Mouse (Mus musculus): ENCODE measurements around the gene Gm49361. TPM values are rescaled to one million over a fixed set of nuclear protein-coding genes. Genes with fewer than 3 reads are reported as not detected.

Gene Gm49361
- total and polyA plus RNA-seq, 3 experiments: not detected

DNA sequence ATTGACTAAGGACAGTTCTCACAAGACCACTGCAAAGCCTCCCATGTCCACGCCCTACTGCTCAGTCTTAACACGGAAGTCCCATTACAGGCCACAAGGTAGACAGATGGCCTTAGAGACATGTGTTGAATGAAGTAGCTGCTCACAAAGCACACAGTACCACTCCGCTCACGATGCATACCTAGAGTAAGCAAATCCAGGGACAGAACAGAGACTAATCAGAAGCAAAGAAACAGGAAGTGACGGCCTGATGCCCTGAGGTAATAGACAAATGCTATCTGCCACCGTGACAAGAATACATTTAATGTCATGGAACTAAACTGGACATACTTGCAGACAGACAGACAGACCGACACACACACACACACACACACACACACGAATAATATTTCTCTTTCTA, 5.3 kb downstream of the Gm49361 start:
- Histone ChIP-seq H3K79me2 (replicated peaks; ENCODE audit: control insufficient read depth, extremely low read depth, insufficient read depth, poor library complexity, severe bottlenecking) (no peaks in the 10 kb centered on the region), H3K27ac (ENCODE audit: insufficient read depth, low read depth) (no peak overlapping the region), H3K9ac (ENCODE audit: insufficient read depth, low read depth) (no peak overlapping the region), H3K4me3 (replicated peaks in 1 of 3; ENCODE audit: low read depth in 2 of 3, low read length in 2 of 3, poor library complexity in 1 of 3) (no peak overlapping the region), H3K36me3 (replicated peaks in 1 of 2; ENCODE audit: control insufficient read depth in 1 of 2, insufficient read depth in 1 of 2, low read length in 1 of 2) (no peaks in the 10 kb centered on the region), H3K4me1 (ENCODE audit: control insufficient read depth in 1 of 2, insufficient read depth in 2 of 2) (peaks cover 0 to 17% of the 10 kb centered on the region in 2 experiments; a peak in 2 of 4 replicates), H3K4me2 (ENCODE audit: insufficient read depth, low read depth, poor library complexity, severe bottlenecking) (no peak overlapping the region), H3K9me3 (replicated peaks; ENCODE audit: low read length) (no peaks in the 10 kb centered on the region), H3K27me3 (replicated peaks) (peaks cover 31% of the 10 kb centered on the region)
- in situ Hi-C loops (cut with MboI; ENCODE audit: low pct_ligation_motif_present, low pct_unique_long_range_greater_than_20kb, low sequenced_read_pairs): no loop called here
- dilution Hi-C loops (cut with MboI; ENCODE audit: extremely low pct_ligation_motif_present, extremely low pct_unique_long_range_greater_than_20kb, low sequenced_read_pairs): no loop called here
- DNase-seq (ENCODE audit: extremely low read depth): no peak
- TF ChIP-seq ETS1 (conservative IDR thresholded peaks at IDR 0.05; ENCODE audit: low read depth, low read length): no peak
- no peak for TF ChIP-seq MEF2A (IDR thresholded peaks at IDR 0.05; ENCODE audit: borderline replicate concordance, low read depth, low read length)

DNA sequence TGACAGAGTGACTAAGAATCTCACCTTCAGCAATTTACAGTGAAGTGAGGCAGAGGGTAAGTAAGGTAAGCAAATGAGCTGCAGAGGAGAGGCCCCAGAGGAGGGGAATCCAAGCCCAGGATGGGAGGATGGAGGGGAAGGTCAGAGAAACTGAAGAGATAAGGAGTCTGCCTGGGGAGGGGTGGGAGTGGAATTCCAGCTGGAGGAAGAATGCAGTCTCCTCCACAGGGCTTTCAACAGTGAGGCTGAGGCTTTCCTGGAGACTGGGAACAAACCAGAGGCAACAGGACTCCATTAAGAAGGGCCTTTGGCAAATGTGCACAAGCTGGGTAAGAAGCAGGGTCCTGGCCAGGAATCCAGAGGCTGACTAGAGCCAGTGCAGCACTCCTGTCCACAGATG, 8.8 kb downstream of the Gm49361 start:
- DNase-seq (ENCODE audit: extremely low read depth): no peak
- no peak overlapping the region for H3K4me2 ChIP-seq (ENCODE audit: insufficient read depth, low read depth, poor library complexity, severe bottlenecking)
- H3K9ac ChIP-seq (ENCODE audit: insufficient read depth, low read depth): no peak overlapping the region
- peaks cover 1% of the 10 kb centered on the region for H3K27me3 ChIP-seq (replicated peaks)
- no peak for TF ChIP-seq IRF4 (IDR thresholded peaks at IDR 0.05; ENCODE audit: low read depth, low read length)
- no peak for TF ChIP-seq CTCF (conservative IDR thresholded peaks at IDR 0.05 in 1 of 2, IDR thresholded peaks at IDR 0.05 in 1 of 2; ENCODE audit: low read depth in 2 of 2, low read length in 2 of 2)
- no peak for TF ChIP-seq MEF2A (IDR thresholded peaks at IDR 0.05; ENCODE audit: borderline replicate concordance, low read depth, low read length)
- TF ChIP-seq MYC (IDR thresholded peaks at IDR 0.05; ENCODE audit: low read depth, low read length): no peak
- TF ChIP-seq MAX (IDR thresholded peaks at IDR 0.05; ENCODE audit: low read length): no peak
- TF ChIP-seq BHLHE40 (IDR thresholded peaks at IDR 0.05; ENCODE audit: low read depth, low read length): no peak
- TF ChIP-seq ZKSCAN1 (IDR thresholded peaks at IDR 0.05; ENCODE audit: borderline replicate concordance, low read depth, low read length): no peak
- H3K9me3 ChIP-seq (replicated peaks; ENCODE audit: low read length): no peaks in the 10 kb centered on the region
- H3K27ac ChIP-seq (ENCODE audit: insufficient read depth, low read depth): no peak overlapping the region
- H3K4me3 ChIP-seq (replicated peaks in 1 of 3; ENCODE audit: low read depth in 2 of 3, low read length in 2 of 3, poor library complexity in 1 of 3): no peak overlapping the region
- in situ Hi-C loops (cut with MboI; ENCODE audit: low pct_ligation_motif_present, low pct_unique_long_range_greater_than_20kb, low sequenced_read_pairs) (no loop called here), dilution Hi-C loops (cut with MboI; ENCODE audit: extremely low pct_ligation_motif_present, extremely low pct_unique_long_range_greater_than_20kb, low sequenced_read_pairs) (no loop called here)
- H3K79me2 ChIP-seq (replicated peaks; ENCODE audit: control insufficient read depth, extremely low read depth, insufficient read depth, poor library complexity, severe bottlenecking): no peaks in the 10 kb centered on the region
- peaks cover 0 to 28% of the 10 kb centered on the region in 2 experiments; a peak in 3 of 4 replicates for H3K4me1 ChIP-seq (ENCODE audit: control insufficient read depth in 1 of 2, insufficient read depth in 2 of 2)
- no peaks in the 10 kb centered on the region for H3K36me3 ChIP-seq (replicated peaks in 1 of 2; ENCODE audit: control insufficient read depth in 1 of 2, insufficient read depth in 1 of 2, low read length in 1 of 2)

GRCm38 (mm10) chr14:57736141-57736540, 9.8 kb downstream of the Gm49361 start:
- Histone ChIP-seq H3K27me3 (replicated peaks) (peaks cover 1% of the 10 kb centered on the region), H3K27ac (ENCODE audit: insufficient read depth, low read depth) (no peak overlapping the region), H3K36me3 (replicated peaks in 1 of 2; ENCODE audit: control insufficient read depth in 1 of 2, insufficient read depth in 1 of 2, low read length in 1 of 2) (no peaks in the 10 kb centered on the region), H3K4me2 (ENCODE audit: insufficient read depth, low read depth, poor library complexity, severe bottlenecking) (no peak overlapping the region), H3K4me1 (ENCODE audit: control insufficient read depth in 1 of 2, insufficient read depth in 2 of 2) (peaks cover 4 to 35% of the 10 kb centered on the region in 2 experiments; a peak in 3 of 4 replicates), H3K79me2 (replicated peaks; ENCODE audit: control insufficient read depth, extremely low read depth, insufficient read depth, poor library complexity, severe bottlenecking) (no peaks in the 10 kb centered on the region), H3K4me3 (replicated peaks in 1 of 3; ENCODE audit: low read depth in 2 of 3, low read length in 2 of 3, poor library complexity in 1 of 3) (no peak overlapping the region), H3K9ac (ENCODE audit: insufficient read depth, low read depth) (no peak overlapping the region), H3K9me3 (replicated peaks; ENCODE audit: low read length) (no peaks in the 10 kb centered on the region)
- TF ChIP-seq KAT2A (IDR thresholded peaks at IDR 0.05; ENCODE audit: insufficient replicate concordance, low read length) (no peak), POLR2A (IDR thresholded peaks at IDR 0.05; ENCODE audit: low read depth, low read length) (no peak), ZC3H11A (IDR thresholded peaks at IDR 0.05; ENCODE audit: low read depth, low read length) (no peak), USF1 (IDR thresholded peaks at IDR 0.05; ENCODE audit: low read depth, low read length) (no peak), IRF4 (IDR thresholded peaks at IDR 0.05; ENCODE audit: low read depth, low read length) (no peak), TBP (conservative IDR thresholded peaks at IDR 0.05; ENCODE audit: low read depth, low read length) (no peak), NELFE (IDR thresholded peaks at IDR 0.05; ENCODE audit: low read depth, low read length) (no peak), ZKSCAN1 (IDR thresholded peaks at IDR 0.05; ENCODE audit: borderline replicate concordance, low read depth, low read length) (no peak), CHD2 (IDR thresholded peaks at IDR 0.05; ENCODE audit: low read length) (no peak), JUND (conservative IDR thresholded peaks at IDR 0.05; ENCODE audit: low read depth, low read length) (no peak), JUN (IDR thresholded peaks at IDR 0.05; ENCODE audit: insufficient read depth, low read depth, low read length) (no peak), GABPA (IDR thresholded peaks at IDR 0.05; ENCODE audit: insufficient replicate concordance, low read depth, low read length) (no peak), HCFC1 (IDR thresholded peaks at IDR 0.05; ENCODE audit: low read depth, low read length) (no peak)
- no peak for DNase-seq (ENCODE audit: extremely low read depth)
- in situ Hi-C loops (cut with MboI; ENCODE audit: low pct_ligation_motif_present, low pct_unique_long_range_greater_than_20kb, low sequenced_read_pairs): no loop called here
- dilution Hi-C loops (cut with MboI; ENCODE audit: extremely low pct_ligation_motif_present, extremely low pct_unique_long_range_greater_than_20kb, low sequenced_read_pairs): no loop called here
